Mouse (Mus musculus) lung, postnatal 4 days (tissue): ENCODE results near the gene Fam189b.
"Not testable (repeated sequence)": the region's sequence is repeated elsewhere in the genome, so short reads cannot be mapped to it uniquely, and the experiment has no call there.

ENCODE experiments used
- DNase-seq, 2 experiments: peaks; one replicate each; pipeline ENCODE4 v3.0.0; 2021

Fam189b gene

DNA sequence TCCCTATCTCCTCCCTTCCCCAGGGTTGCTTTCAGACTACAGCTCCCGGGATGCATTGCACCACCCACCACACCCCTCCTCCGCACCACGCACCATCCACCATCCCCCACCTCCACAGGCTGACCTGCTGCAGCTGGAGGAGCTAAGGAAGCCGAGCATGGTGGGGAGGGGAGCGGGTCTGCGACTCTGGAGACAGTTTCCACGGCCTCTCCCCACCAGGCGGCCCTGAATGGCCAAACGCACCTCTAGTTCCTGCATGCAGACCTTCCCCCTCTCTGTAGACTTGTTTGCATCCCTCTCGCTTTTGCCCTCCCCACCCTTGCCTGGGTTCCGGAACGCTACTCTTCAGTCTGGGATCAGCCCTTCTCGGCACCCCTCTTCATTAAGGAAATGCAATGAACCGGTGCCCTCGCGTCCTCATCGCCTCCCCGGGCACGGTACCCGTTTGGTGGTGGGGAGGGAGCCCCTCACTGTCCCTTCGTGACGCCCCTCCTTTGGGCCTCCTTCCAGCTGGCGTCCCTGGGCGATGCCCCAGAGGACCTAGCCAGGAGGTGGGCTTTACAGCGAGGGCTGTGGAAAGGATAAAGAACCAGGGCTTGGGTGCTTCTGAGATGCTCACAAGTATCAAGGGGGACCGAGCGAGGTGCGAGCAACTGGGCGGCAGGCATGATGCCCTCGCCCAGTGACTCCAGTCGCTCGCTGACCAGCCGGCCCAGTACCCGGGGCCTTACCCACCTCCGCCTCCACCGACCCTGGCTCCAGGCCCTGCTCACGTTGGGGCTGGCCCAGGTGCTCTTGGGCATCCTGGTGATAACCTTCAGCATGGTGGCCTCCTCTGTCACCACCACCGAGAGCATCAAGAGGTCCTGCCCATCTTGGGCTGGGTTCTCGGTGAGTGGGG lies at the start of gene Fam189b:
Fam189b (plus strand) TSS at position 86 of the 901 bp plus-strand sequence.
- peak; percentile 86 to 89 for DNase-seq

DNA sequence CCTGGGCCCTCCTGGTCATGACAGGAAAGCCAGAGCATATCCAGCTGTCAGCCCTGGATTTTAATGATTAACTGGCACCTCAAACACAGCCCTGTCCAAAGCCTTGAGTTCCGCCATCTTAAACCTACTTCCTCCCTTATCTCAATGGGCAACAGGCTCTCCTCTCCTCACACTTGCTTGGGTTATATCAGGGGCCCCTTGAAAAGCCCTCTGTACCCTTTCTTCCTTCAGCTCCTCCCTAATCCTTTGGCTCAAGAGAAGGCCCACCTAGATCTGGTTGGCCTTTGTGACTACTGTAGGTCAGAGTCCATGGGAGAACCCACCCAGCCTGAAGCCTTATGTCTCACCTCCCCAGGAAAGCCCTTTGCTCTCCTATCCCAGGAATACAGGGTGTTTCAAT lies 49.2 kb upstream of the Fam189b start:
- no peak for DNase-seq

DNA sequence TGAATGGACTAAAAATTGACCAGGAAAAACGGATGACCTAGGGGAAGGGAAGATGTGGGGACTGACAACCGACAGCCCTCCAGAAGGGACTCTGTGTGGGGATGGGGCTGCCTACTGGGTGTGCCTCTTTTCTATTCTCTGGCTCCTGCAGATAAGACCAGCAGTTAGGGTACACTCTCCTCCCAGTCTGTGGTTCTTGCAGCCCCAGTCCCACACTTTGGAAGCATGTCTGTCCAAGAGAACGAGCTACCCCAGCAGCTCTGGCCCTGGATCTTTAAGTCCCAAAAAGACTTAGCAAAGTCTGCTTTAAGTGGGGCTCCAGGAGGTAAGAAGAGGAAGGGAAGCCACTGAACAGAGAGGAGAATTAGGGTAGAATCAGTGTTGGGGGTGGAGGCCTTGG lies 47.0 kb upstream of the Fam189b start, which contains the start of gene Pklr:
Pklr (plus strand) TSS at position 185 of the 400 bp plus-strand sequence.
- no peak for DNase-seq

DNA sequence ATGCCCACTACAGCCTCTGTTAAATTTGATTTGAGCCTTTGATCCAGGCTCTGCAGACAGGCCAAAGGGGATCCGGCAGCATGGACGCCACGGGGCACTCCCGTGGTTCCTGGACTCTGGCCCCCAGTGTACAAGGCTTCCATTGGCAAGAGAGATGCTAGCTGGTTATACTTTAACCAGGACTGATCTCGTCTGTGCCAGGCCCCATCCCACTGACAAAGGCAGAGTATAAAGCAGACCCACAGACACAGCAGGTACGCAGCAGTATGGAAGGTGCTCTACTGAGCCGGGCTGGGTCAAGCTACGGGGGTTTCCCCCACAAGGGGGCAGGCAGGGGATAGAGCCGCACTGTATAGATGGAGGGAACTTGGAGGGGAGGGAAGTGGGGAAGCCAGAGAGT lies 46.6 kb upstream of the Fam189b start:
- DNase-seq, result no peak

DNA sequence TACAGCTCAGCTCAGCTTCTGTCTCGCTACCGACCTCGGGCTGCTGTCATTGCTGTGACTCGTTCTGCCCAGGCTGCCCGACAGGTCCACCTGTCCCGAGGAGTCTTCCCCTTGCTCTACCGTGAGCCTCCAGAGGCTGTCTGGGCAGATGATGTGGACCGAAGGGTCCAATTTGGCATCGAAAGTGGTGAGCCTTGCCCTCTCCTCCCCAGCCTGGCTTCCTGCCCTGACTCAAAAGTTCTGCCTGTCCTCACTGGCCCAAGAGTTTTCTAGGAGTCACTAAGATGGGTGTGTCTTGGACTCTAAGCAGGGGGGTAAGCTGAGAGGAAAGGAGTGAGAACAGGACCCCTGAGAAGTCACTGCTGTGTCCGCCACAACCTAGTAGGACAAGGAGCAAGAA lies 38.1 kb upstream of the Fam189b start:
- no peak for DNase-seq

DNA sequence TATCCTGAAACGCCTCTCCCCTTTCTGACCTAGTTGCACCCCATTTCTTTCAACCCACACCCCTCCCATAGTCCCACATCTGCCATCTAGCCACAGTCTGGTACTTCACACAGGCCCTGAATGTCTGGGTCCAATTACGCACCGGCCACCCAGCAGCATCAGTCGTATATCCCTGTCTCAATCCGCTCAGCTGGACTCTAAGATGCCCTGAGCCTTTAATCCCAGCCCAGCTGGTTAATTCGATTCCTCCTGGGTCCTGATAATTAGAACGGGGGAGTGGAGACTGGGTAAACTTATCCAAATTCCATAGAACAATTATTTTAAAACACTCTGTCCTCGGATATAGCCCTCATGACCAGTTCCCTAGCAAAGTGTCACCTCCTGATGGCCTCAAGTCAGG lies 37.4 kb upstream of the Fam189b start:
- no peak for DNase-seq

DNA sequence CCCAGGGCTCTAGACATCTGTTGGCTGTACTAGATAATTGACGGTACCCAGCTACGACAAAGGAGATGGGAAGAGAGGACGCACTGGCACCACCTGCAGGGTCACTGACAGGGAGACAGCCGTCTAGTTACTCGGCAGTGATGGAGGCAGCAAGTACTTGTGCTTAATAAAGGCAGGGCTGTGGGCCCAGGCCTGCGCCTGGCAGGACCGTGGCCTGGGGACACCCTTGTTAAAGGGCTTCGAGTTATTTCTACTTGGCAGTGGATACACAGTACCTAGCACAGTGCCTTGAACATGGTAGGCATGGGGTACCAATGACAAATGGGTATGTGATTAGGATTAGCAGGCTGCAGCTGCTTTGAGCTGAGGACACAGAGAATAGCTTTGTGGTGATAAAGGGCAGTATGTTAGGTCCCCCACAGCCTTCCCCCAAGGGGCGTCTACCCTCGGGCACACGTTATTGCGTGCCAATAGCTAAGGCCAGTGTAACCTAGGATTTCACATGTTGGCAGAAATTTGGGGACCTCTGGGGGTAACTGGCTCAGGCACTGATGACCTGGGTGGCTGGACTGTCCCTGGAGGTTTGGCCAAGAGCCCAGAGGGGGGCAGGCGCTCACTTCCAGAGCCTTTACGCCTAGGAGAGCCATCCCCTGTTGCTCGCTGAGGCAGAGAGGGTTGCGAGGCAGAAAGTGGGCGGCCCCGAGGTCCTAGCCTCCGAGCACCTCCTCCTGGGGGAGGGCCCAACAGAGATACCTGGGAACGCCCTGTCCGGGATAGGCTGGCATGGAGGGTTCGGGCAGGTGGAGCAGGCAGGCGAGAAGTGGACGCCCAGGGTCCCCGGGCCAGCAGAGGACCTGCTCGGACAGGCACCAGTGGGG lies 35.6 kb upstream of the Fam189b start:
- DNase-seq, result peak; percentile 28 to 45

DNA sequence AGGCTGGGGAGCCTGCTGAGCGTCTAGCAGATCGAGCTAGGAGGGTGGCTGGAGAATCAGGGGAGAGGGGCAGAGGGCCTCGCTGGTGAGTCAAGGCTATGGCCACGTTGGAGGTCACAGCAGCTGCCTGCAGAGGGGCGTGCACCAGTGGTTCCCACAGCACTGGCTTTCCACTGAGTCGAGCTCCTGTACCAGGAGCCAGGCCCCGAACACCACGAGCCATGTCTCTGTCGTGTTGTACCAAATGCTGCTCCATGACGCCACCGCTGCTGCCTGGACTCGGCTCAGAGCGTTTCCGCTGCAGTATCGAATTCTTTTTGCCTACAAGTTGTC lies 35.0 kb upstream of the Fam189b start:
- no peak for DNase-seq

DNA sequence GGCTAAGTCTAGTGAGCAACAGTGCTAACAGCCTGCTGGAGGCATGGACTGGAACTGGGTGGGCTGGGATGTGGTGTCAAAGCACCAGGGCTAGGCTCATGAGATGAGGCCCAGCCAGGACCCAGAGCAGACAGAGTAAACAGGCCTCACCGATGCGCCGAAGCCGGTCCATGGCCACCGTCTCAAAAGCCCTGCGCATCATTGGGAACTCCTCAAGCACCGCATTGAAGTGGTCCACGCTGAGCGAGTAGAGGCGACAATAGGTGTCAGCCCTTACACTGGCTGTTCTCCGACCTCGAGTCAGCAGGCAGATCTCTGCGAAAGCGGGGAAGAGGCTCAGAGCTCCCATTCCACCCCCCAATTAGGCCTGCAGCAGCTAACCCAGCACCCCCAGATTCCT lies 34.4 kb upstream of the Fam189b start:
- DNase-seq, result no peak

DNA sequence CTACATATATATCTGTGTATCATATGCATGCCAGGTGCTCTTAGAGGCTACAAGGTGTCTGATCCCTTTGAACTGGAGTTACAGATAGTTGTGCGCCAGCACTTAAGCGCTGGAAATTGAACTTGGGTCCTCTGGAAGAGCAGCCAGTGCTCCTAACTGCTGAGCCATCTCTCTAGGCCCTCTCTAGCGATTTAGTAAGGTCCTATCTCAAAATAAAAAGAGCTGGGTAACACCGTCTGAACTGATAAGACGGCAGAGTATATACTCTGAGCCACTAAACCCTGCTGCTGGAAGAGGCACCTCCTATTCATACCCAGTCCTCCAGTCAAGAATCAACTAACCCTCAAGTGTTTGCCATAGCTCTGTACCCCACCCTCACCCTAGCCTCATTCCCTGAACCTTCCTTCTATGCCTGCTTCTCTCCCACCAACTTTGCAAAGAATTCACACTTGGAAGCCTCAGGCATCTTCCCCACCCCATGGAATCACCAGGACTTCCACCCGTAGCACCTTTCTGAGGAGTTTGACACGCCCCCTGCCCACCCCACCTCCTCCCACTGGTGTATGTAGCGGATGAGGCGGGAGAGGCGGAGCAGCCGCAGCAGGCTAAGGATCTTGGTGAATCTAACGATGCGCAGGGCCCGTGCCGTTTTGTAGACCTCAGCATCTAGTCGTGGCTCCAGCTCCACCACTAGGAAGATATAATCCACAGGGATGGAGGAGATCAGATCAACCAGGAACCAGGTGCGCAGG lies 30.7 kb upstream of the Fam189b start:
- DNase-seq, result peak in 1 of 2 experiments; percentile 23

DNA sequence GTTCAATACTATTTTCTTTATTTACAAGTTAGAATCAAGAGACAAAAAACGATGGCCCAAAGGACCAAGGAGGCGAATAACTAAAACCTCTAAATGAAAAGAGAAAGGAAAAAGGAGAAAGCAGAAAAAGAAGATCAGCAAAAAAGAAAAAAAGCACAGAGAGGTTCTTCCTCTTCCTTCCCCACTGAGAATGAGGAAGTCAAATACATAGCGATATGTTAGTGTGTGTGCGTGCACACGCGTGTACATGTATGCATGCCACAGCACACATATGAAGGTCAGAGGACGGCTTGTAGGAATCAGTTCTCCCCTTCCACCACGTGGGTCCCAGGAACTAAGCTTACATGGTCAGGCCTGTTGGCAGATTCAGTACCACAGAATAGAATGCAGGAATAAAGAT lies 26.0 kb upstream of the Fam189b start:
- no peak for DNase-seq

DNA sequence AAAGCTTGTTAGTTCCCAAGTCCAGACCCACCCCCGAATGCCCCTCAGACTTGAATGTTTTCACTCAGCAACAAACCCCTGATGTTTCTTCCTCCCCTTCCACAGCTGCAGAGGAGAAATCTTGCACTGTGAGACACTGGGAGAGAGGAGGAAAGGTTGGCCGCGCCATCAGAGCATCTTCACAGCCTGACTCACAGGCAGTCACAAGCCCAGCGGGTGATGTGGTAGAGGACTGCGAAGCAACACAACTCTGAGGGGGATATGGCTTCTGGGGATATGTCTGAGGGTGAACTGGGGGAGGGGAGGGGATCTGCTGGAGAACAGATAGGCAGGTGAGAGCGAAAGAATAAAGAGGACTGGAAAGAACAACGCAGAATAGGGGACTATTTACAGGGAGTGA lies 24.3 kb upstream of the Fam189b start:
- DNase-seq, result peak in 1 of 2 experiments; percentile 11

DNA sequence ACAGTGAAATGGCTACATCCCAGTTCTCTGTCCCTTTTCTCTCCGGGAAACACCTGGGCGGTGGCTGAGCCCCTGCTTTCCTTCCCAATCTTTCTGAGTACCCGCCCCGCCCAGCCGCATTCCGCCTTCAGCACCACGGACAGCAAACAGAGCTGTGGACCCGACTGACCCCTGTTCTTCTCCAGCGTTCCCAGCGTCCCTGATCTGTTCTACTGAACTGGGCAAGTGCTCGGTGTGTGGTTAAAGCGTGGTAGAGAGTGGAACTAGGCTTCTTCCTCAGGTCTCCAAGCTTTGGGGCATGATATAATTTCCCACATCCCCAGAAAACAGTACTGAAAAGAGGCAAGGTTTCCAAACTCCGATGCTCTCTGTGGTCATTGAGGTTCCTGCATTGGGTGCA lies 23.7 kb upstream of the Fam189b start:
- DNase-seq, result peak; percentile 56 to 74

DNA sequence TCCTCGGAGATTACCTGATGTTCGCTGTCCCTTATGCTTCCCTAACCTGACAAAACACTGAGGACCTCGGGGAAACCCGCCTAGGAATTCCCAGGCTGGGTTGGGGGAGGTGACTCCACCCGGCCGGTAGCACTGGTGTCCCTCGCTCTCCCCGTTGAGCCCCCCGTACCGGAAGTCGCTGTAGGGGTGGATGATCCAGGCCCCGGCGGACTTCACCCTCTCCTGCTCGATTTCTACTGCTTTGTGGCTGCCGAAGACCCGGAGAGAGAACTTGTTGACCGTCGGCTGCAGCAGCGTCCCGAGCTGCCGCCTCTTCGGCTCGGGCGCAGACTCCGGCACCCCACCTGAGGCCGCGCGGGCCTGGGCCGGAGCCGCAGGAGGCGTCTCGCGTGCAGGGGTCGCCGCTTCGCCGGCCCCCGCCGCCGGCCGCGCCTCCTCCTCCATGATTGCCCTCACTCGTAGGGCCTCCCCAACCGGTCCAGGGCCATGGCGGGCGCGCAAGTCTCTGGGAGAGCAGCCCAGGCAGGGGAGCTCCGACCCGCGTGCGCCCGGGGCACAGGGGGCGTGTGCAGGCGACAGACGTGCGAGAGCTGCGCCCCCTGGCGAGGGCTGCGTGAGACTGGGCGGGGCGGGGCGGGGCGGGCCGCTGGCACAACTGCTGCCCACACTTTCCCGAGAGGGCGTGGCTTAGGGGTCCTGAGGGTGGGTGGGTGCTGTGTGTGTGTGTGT lies 23.2 kb upstream of the Fam189b start, which contains the start of gene Hcn3:
Hcn3 (minus strand) TSS at position 581 of the 729 bp plus-strand sequence.
- DNase-seq, result peak; percentile 75 to 79

DNA sequence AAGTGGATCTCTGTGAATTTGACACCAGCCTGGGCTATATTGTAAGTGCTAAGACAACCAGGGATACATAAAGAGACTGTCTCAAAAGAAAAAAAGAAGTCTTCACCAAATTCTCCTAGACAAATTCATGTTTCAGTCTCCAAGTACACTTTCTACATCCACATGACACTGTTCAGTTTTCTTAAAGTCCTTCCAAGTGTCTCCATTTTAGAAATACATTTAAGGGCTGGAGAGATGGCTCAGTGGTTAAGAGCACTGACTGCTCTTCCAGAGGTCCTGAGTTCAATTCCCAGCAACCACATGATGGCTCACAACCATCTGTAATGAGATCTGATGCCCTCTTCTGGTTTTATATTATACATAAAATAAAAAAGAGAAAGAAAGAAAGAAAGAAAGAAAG lies 21.7 kb upstream of the Fam189b start:
- not testable (repeated sequence) for DNase-seq

DNA sequence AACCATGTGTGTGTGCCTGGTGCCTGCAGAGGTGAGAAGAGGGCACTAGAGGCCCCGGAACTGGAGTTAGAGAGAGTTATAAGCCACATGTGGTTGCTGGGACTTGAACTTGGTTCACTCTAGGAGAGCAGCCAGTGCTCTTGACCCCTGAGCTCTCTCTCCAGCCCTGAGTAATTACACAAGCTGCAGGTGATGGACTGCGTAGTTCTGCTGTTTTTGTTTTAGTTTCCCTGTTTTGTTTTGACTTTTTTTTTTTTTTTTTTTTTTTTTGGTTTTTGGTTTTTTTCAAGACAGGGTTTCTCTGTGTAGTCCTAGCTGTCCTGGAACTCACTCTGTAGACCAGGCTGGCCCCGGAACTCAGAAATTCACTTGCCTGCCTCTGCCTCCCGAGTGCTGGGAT lies 21.2 kb upstream of the Fam189b start:
- no peak for DNase-seq

DNA sequence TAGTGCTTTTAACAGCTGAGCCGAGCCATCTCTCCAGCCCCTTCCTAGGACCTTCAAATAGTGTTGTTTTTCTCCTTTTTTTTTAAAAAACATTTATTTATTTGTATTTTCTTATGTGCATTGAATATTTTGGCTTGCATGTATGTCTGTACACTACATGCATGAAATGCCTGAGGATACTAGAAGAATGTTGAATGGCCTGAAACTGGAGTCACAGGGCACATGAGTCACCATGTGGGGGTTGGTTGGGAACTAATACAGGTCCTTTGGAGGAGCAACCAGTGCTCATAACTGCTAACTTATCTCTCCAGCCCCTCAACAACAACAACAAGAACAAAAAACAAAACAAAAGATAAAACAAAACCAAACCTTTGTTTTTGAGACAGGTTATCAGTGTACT lies 19.8 kb upstream of the Fam189b start:
- DNase-seq, result no peak

DNA sequence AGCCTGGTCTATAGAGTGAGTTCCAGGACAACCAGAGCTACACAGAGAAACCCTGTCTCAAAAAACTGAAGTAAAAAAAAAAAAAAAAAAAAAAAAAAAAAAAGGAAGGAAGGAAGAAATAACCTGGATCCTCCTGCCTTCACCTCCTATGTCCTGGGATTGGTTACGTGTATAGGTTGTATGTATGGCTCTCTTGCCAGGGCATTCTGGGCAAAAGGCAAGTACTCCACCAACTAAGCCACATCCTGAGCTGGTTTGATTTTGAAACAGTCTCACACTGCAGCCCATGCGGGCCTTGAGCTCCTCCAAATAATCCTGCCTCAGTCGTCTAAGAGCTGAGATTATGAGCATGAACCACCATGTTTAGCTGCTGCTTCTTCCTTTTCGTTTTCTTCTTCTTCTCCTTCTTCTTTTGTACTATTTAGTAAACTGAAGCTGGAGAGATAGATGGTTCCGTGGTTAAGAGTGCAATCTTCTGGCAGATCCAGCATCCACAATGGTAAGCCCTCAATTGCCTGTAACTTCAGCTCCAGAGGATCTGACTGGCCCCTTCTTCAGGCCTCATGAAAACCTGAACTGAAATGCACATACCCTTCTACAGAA lies 19.2 kb upstream of the Fam189b start:
- DNase-seq, result peak in 1 of 2 experiments; percentile 9

DNA sequence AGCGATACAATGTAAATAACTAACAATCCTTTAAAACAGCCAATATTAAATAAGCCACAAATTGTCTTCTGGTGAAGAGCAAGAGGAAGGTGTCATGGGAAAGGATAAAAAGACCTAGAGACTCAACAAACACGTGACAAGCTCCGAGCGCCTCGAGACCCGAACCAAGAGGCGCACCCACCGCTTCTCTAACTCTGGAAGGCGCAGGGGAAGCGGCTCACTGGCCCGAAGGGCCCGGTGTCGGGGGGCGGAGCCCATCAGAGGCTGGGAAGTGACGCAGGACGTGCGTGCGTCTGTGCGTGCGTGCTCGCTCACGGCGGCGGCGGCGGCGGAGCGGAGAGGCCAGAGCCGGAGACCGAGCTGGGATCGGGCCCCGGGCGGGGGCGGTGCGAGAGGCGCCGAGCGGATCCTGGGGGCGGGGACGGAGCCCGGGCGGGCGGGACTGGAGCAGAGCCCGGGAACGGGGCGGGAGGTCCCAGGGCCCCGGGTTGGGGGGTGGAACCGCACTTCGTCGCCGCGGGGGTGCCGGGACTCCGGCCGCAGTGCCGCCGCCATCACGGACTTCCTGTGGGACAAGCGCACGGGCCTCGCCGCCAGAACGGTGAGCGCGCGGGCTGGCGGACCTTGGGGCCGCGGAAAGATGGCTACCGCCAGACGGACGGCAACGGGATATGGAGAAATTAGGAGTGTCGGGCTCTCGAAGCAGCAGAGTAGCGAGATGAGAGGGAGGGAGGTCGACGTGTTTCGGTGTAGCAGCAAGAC lies 18.3 kb upstream of the Fam189b start, which contains the start of gene Clk2:
Clk2 (plus strand) TSS at position 290 of the 762 bp plus-strand sequence.
- DNase-seq, result peak; percentile 96

DNA sequence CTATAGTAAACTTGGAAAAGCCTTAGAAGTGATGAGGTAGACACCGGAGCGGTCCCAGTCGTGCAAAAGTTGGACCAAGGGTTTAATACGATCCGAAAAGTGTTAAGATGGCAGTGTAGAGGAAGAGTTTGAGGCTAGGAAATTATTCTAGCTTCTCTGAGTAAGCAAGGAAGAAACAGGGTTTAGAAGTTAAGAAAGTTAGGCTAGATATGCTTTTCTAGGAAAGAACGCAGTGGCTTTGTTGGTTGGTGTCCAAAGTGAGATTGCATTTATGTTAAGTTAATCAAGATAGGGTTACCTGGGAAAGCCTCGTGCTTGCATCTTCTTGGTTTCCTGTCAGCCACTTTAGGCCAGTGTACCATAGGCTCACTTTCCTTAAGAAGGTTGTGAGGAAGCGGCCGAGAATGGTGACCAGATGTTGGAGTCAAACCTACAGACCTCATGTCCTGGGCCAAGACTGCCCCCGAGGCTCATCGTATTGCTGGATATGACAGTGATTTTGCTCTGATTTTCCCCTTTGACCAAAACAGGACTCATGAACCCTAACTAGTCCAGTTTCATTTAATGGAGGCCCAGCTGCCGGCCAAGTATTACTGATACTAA lies 17.6 kb upstream of the Fam189b start:
- peak in 1 of 2 experiments; percentile 13 for DNase-seq
